Mouse (Mus musculus): ENCODE data around the gene Zyg11b.

The Zyg11b gene

GRCm38 (mm10) chr4:108317656-108318605 lies 17.0 kb upstream of the Zyg11b start:
- DNase-seq: peak; percentile 22

GRCm38 (mm10) chr4:108314041-108314440 lies 13.1 kb upstream of the Zyg11b start:
- no peak for DNase-seq

- peak; percentile 50 for DNase-seq
Measured at GRCm38 (mm10) chr4:108310706-108311105, 9.8 kb upstream of the Zyg11b start.

DNA sequence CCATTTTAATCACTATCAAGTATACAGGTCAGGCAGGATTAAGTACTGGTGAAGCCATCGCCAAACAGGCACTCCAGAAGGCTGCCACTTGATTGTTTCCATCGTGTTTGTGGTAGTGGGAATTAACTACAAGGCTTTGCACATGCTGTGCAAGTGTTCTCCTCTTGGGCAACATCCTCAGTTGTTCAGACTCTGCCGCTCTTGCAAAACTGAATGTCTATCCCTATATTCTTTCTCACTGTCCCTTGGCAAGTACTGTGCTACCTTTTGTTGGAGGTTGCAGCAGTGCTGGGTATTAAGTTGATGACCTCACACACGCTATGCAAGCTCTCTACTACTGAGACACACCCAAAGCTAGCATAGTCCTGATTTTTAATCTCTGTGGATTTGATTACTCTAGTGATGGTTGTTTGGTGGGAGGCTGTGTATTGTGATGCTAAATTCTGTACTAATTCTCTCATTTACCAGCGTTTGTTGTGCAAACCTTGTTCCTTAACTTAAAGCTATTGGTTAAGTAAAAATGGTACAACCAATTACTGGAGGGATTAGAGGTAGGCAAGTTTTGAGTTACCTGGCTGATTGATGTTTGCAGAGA lies 1.5 kb upstream of the Zyg11b start:
- DNase-seq: no peak

DNA sequence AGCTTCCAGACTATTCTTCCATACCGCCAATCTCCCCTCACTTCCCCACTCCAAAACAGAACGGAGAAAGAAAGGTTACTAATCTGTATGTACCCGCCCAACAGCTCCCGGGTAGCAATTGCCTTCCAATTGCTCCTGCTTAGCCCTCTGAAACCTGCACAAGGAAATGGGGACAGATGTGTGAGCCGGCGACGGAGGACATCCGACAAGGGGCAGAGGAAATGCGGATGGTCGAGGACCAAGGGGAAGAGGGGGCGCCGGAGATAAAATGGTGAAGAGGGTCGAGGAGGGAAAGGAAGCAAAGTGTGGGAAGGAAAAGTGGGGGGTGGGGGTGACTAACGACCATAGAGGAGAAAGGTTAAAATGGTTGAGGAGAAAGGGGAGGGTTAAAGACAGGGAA lies 630 bp downstream of the Zyg11b start:
- DNase-seq: peak; percentile 53

DNA sequence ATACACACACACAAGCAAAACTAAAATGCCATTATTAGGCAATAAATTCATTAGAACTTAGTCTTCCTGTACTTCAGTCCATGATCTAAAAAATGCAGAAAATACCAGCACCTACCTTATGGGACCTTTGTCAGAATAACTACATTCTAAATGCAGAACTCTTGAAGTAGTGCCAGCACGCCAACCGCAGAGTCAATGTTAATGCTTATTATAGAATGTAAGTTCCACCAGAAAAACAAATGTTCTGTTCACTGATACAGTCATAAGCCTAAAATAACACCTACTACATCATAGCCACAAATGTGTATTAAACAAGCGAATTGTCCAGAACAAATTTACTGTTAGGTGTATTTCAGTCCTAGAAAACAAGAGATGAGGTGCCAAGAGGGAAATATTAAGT lies 23.9 kb downstream of the Zyg11b start:
- no peak for DNase-seq

DNA sequence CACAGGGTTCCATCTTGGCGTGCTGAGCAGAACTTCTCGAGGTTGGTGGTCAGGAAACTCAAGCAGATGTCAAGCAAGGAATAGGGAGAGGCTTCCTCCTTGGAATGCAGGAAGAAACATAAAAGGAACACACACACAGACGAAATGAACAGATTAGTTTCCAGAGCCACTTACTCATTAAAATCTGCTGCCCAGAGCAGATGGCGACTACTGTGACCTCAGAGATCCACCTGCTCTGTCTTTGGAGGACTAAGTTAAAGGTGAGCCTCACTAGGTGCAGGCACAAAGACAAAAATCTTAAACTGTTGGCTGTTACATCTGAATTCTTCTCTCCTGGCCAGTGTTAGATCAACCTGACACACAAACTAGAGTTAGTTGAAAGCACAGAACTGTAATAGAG lies 28.6 kb downstream of the Zyg11b start:
- no peak for DNase-seq

GRCm38 (mm10) chr4:108265774-108266173 lies 35.1 kb downstream of the Zyg11b start:
- no peak for DNase-seq

DNA sequence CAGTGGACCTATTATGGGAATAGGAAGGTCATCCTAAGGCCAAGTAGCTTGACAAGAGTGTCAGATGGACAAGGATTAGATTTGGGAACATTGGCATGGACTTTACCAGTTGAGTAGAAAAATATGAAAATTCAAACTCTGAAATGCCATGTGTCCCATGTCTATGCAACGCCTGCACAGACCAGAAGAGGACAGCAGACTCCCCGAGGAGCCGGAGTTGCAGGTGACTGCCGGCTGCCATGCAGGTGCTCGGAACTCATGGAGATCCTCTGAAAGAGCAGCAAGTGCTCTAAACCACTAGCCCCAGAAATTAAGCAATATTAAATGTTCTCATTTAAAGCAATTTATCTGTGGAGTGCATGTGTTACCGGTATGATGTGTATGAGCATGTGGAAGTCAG lies 47.6 kb downstream of the Zyg11b start:
- peak; percentile 10 for DNase-seq

DNA sequence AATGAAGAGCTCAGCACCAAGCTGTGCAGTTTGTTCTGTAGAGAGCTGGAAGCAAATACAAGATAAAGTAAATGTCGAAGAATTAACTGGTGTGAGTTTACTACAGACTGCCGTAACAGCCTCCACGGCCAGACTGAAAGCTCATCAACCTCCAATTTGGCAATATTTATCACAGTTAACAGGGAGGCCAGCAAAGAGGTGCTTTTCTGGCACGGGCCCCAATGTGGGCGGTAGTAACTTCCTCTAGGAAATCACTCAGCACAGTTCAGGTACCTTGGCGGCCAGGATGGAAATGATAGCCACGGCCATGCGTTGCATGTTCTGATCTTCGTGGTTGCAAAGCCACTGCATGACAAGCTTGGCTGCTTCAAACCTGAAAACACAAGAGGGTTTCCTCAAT lies 50.4 kb downstream of the Zyg11b start:
- no peak for DNase-seq

GRCm38 (mm10) chr4:108249314-108249713 lies 51.6 kb downstream of the Zyg11b start:
- DNase-seq: no peak

DNA sequence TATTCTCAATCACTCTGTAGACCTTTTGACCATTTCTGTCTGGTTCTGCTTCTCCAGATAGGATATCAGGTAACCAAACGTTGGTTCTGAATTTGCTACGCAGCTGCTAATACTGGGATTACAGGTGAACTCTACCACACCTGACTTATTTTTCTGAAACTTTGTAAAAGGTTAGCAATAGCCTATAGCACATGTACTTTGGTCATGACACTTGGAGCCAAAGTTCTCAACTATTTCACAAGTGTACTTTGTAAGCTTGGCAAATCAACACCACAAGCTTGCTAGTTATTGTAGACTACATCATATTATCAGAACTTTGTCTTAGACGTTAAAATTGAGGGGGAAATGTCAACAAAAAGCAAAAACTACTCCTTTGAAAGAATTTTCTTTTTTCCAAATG lies 67.2 kb downstream of the Zyg11b start:
- DNase-seq: no peak

- no peak for DNase-seq
Measured at GRCm38 (mm10) chr4:108225341-108225872, 75.5 kb downstream of the Zyg11b start.

DNA sequence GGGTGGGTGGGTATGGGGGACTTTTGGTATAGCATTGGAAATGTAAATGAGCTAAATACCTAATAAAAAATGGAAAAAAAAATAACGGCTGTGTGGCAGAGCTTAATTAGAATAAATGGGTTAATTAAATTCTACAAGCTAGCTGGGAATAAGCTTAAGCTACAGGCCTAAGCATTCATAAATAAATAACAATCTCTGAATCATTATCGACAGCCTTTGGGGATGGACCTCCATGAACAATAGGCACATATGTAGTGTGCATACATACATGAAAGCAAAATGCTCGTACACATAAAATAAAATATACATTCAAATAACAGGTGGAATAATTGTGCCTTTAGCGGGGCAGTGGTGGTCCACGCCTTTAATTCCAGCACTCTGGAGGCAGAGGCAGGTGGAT lies 78.4 kb downstream of the Zyg11b start:
- no peak for DNase-seq

- DNase-seq: no peak
Measured at GRCm38 (mm10) chr4:108219019-108219418, 81.9 kb downstream of the Zyg11b start.

DNA sequence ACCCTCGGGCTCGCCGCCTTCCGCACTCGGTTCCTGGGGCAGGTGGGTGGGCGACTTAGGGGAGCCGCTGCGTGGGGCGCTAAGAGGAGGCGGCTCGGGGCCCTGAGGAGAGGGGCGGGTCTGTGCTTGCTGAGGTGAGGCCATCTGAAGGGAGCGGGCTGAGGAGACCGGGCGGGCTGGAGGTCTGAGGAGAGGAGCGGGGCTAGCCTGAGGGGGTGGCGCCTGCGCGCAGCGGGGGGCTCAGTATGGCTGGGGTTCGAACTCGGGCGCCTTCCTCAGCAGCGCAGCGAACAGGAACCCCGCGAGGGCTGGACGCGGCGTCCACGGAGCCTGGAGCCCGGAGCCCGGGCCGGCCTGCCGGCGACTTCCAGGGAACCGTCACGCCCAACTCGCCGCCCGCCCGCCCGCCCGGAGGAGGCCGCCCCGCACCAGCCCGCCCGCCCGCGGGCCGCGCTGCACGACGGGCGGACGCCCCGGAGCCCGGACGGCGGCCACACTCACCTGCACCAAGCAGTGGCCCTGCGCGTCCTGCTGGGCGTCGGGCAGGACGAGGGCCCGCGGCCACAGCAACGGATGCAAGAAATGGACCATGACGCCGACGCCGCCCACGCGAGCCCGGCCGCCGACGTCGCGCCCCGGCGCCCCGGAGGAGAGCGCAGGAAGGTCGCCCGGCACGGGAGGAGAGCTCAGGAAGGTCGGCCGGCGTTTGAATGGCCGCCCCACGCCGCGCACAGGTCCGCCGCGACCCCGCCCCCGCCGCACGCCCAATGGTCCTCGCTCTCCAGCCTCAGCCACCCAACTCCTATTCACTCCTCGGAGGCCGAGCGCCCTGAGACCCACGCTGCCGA lies 83.3 kb downstream of the Zyg11b start, which contains the start of gene Zyg11a:
Zyg11a (minus strand) TSS at position 717 of the 848 bp plus-strand sequence.
- no peak for DNase-seq

GRCm38 (mm10) chr4:108213023-108213422 lies 87.9 kb downstream of the Zyg11b start:
- no peak for DNase-seq

DNA sequence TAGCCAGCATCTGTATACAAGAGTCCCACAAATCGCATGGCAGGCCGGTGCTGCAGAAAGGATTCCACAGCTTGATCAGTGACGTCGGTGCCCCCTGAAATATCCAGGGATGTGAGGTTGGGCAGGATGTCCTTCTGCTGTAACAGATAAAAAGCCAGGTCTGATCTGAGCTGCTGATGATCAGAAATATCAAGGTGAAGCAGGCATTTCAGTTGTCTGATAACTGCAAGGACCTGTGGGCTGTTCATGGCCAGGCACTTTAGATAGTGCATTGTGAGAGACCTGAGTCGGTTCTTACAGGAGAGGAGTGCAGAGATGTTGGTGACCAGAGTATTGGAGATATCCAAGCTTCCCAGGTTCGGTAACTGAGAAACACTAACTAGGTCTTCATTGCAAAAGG lies 96.3 kb downstream of the Zyg11b start:
- DNase-seq: no peak

GRCm38 (mm10) chr4:108199236-108199635 lies 101.7 kb downstream of the Zyg11b start:
- DNase-seq: no peak

DNA sequence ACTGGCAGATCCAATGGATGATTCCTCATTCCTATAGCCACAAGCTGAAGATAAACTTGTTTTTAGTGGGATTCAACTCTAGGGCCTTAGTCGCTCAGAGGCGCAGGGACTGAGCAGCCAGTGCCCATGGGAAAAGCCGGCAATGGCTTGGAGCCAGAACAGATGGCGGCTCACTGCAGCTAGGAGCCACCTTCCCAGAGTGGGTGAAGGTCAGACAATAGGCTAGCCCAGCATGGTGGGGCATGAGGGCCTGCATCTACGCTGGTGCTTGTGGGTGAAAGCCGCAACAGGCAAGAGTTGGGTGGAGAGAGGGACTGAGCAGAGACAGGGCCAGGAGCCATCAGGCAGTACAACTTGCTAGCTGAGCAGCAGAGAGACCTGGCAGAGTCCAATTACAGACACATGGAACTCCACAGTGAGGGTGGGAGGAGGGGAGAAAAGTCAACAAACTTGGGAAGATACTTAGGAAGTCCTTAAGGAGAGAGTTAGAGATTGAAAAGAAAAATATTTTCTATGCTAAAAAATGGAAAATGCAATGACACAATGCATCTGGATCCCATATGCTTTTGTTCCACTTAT lies 104.5 kb downstream of the Zyg11b start:
- no peak for DNase-seq

- DNase-seq: no peak
Measured at GRCm38 (mm10) chr4:108192821-108193323, 108.0 kb downstream of the Zyg11b start.

- no peak for DNase-seq
Measured at GRCm38 (mm10) chr4:108182278-108182677, 118.6 kb downstream of the Zyg11b start.

Data from thymus, postnatal 25 days (tissue).